Mouse (Mus musculus) liver, adult (tissue): ENCODE data around the gene Zfp111.

ENCODE experiments used
- GATA4 ChIP-seq: IDR thresholded peaks from 2 replicates; pipeline ENCODE4 v1.6.1; 2014; ENCODE audit warnings: mild to moderate bottlenecking, low read length; ENCODE audit not compliant: insufficient replicate concordance

Gene Zfp111

DNA sequence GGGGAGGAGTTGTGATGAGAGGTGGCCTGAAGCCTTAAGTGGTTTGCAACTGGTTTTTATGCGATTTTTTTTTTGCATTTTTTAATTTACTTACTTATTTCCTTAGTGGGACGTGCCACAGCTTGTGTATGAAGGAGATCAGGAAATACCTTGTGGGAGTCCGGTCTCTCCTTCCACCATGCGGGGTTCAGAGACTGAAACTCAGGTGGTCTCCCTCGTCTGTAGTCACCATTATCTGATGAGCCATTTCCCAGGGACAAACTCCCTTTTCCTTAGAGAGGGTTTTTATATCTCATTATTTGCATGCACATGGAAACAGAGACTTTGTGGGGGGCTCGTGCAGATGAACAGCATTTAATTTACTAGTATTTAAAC is 35.9 kb downstream of the Zfp111 start:
- no peak for TF ChIP-seq GATA4

DNA sequence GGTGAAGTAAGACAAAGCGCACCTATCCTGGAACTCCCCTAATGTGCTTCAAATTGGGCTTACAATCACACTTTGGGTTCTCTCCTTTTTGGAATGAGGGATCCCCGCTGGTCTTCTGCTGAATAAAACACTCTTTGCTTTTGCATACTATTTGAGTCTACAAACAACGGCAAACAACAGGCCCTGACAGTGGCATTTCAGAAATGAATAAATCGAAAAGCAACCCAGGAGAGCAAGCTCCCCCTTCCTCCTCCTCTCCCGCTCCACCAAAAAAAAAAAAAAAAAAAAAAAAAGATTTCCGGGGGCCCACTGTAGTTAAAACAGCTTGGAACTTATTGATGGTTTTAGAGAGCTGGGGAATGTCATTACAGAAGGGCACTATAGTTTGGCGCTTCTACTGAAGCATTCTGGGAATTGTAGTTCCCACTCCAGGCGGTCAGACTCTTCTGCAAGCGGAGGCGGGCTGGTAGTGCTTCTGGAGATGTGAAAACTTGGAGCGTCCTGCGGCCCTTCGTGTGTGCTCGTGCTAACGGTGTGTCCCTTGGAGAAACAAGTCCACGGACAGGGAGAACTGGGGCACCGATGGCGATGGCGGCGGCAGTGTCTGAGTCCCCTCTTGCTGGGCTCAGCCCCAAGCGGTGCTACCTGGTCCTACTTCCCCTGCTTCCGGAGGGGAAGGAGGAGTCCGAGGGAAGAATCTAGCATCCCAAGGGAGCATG is 36.5 kb downstream of the Zfp111 start, which contains the start of gene Zfp114:
Gene Zfp114, plus strand, starts transcription at position 443 of the 719 bp plus-strand sequence.
- TF ChIP-seq GATA4, result no peak

DNA sequence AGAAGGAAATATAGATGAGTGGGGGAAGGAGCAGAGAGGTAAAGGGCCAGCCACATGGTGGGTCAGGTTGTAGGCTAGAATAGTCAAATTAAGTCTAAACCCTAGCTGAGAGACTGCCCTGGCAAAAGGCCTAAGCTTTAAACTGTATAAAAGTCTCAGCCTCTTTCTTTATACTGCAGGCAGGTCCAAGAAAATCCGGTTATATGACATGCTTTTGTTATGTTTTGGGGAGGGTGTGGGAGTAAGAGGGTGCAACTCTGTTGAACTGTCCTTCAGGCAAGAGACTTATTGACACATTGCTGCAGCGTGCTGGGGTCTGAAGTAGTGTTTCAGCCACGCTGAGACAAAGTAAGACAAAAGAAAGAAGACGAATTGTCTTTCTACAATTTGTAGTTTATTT is 39.1 kb downstream of the Zfp111 start:
- TF ChIP-seq GATA4, result no peak

- no peak for TF ChIP-seq GATA4
Observed at GRCm38 (mm10) chr7:24153272-24153671, 58.0 kb downstream of the Zfp111 start.
